Mouse (Mus musculus) heart, embryonic 13.5 days (tissue): ENCODE measurements around the gene Gm47969. TPM values are rescaled to one million over a fixed set of nuclear protein-coding genes. Genes with fewer than 3 reads are reported as not detected.
A peak's percentile ranks its signal among the peaks of the same experiment; 100 is the strongest.
"Not testable (repeated sequence)": the region's sequence is repeated elsewhere in the genome, so short reads cannot be mapped to it uniquely, and the experiment has no call there.

Experiments
- ATAC-seq: fragments of 200-750 bp; cut with Nextera tagmentation; 2 replicates; pipeline ENCODE4 v1.8.0; 2017; ENCODE audit warnings: moderate TSS enrichment; ENCODE audit not compliant: insufficient number of reproducible peaks, low FRiP score, low TSS enrichment; ENCODE audit errors: extremely low read depth
- H3K27ac ChIP-seq: fragments of 300-500 bp; sonication (generic); replicated peaks from 2 replicates; pipeline ENCODE4 v1.5.1; 2015; ENCODE audit warnings: moderate library complexity, mild to moderate bottlenecking, inconsistent platforms
- H3K27me3 ChIP-seq: fragments of 300-500 bp; sonication (generic); replicated peaks from 2 replicates; pipeline ENCODE4 v1.6.1; 2015; ENCODE audit warnings: mild to moderate bottlenecking, inconsistent platforms
- H3K36me3 ChIP-seq: fragments of 300-500 bp; sonication (generic); 2 replicates; pipeline ENCODE4 v1.6.1; 2015; ENCODE audit warnings: mild to moderate bottlenecking, inconsistent platforms
- H3K4me1 ChIP-seq: fragments of 300-500 bp; sonication (generic); 2 replicates; pipeline ENCODE4 v1.6.1; 2015; ENCODE audit warnings: inconsistent platforms
- H3K4me2 ChIP-seq: fragments of 300-500 bp; sonication (generic); 2 replicates; pipeline ENCODE4 v1.6.1; 2015; ENCODE audit warnings: inconsistent platforms, mild to moderate bottlenecking, moderate library complexity
- H3K4me3 ChIP-seq: fragments of 300-500 bp; sonication (generic); 2 replicates; pipeline ENCODE4 v1.5.1; 2015; ENCODE audit warnings: moderate library complexity, mild to moderate bottlenecking, inconsistent platforms
- H3K9ac ChIP-seq: fragments of 300-500 bp; sonication (generic); 2 replicates; pipeline ENCODE4 v1.6.1; 2015; ENCODE audit warnings: inconsistent platforms, mild to moderate bottlenecking, moderate library complexity
- H3K9me3 ChIP-seq: fragments of 300-500 bp; sonication (generic); 2 replicates; pipeline ENCODE4 v1.6.1; 2016; ENCODE audit warnings: inconsistent platforms
- WGBS: fragments of 180-500 bp; shearing (Covaris S2); methylation state at CpG from one replicate; pipeline ENCODE4 v1.1.7; 2015; ENCODE audit warnings: mixed read lengths; 5-methylcytosine and 5-hydroxymethylcytosine counted together
- polyA plus RNA-seq: library from polyadenylated mRNA; unstranded; fragments of >200 nt; fragmentation: Nextera tagmentation; extraction: Ambion mirVana; gene quantifications from 2 replicates; pipeline ENCODE4 v1.2.1, GENCODE M21; 2015

The Gm47969 gene
- not detected in 2 replicates for polyA plus RNA-seq

GRCm38 (mm10) chr1:83044882-83045427 is at the start of gene Gm47969:
Gene Gm47969, plus strand, starts transcription at chr1:83044932.
- ATAC-seq = no peak

GRCm38 (mm10) chr1:83000306-83000705 is 44.4 kb upstream of the Gm47969 start, which contains the start of gene Gm47959:
Gene Gm47959, plus strand, starts transcription at chr1:83000548.
- H3K4me2 ChIP-seq, H3K27me3 ChIP-seq, H3K4me3 ChIP-seq, H3K9ac ChIP-seq, H3K36me3 ChIP-seq, ATAC-seq, H3K27ac ChIP-seq, H3K9me3 ChIP-seq, H3K4me1 ChIP-seq: not testable (repeated sequence)
- WGBS = 93% methylated on average over 9 of the region's 9 CpGs

More at GRCm38 (mm10) chr1:83044882-83045427, at the start of gene Gm47969:
- Histone ChIP-seq H3K9me3 (no peaks in the 10 kb centered on the region), H3K27ac (no peak within 1 kb of the TSS), H3K9ac (no peak within 1 kb of the TSS), H3K4me2 (no peak within 1 kb of the TSS), H3K4me1 (no peaks in the 10 kb centered on the region), H3K27me3 (peaks cover 5% of the 10 kb centered on the region; the same call in 1 of the 2 replicates), H3K4me3 (no peak within 1 kb of the TSS), H3K36me3 (no peaks in the 10 kb centered on the region)
- WGBS = 84% methylated on average over 5 of the region's 5 CpGs

GRCm38 (mm10) chr1:83006218-83007179 is 38.2 kb upstream of the Gm47969 start:
- Histone ChIP-seq H3K27me3 (no peaks in the 10 kb centered on the region), H3K4me3 (no peak overlapping the region), H3K4me2 (0 out of 2 replicates have a peak overlapping the region, but pooled peaks have one; percentile 9), H3K27ac (peak overlapping the region; percentile 15; the same call in 1 of the 2 replicates), H3K9me3 (no peaks in the 10 kb centered on the region), H3K4me1 (peaks cover 21% of the 10 kb centered on the region), H3K36me3 (no peaks in the 10 kb centered on the region), H3K9ac (no peak overlapping the region)
- WGBS = 47% methylated on average over 8 of the region's 8 CpGs
- ATAC-seq = no peak

- Histone ChIP-seq H3K9ac (no peak overlapping the region), H3K4me3 (no peak overlapping the region), H3K36me3 (no peaks in the 10 kb centered on the region), H3K4me2 (no peak overlapping the region), H3K9me3 (no peaks in the 10 kb centered on the region), H3K4me1 (peaks cover 21% of the 10 kb centered on the region), H3K27ac (no peak overlapping the region), H3K27me3 (no peaks in the 10 kb centered on the region)
- WGBS = 68% methylated on average over 6 of the region's 6 CpGs
- ATAC-seq = no peak
Measured at GRCm38 (mm10) chr1:83007471-83007870, 37.3 kb upstream of the Gm47969 start.

GRCm38 (mm10) chr1:83014477-83014876 is 30.3 kb upstream of the Gm47969 start:
- 85% methylated on average over 3 of the region's 3 CpGs for WGBS

GRCm38 (mm10) chr1:83015329-83015879 is 29.3 kb upstream of the Gm47969 start:
- H3K4me3 ChIP-seq = no peak overlapping the region
- no peak overlapping the region for H3K9ac ChIP-seq
- peaks cover 4% of the 10 kb centered on the region; the same call in 1 of the 2 replicates for H3K4me1 ChIP-seq
- H3K36me3 ChIP-seq = no peaks in the 10 kb centered on the region
- no peak overlapping the region for H3K27ac ChIP-seq
- H3K27me3 ChIP-seq = no peaks in the 10 kb centered on the region
- H3K9me3 ChIP-seq = no peaks in the 10 kb centered on the region
- 61% methylated on average over 10 of the region's 10 CpGs for WGBS
- no peak for ATAC-seq
- no peak overlapping the region for H3K4me2 ChIP-seq

More at GRCm38 (mm10) chr1:83014477-83014876, 30.3 kb upstream of the Gm47969 start:
- no peaks in the 10 kb centered on the region for H3K27me3 ChIP-seq
- H3K27ac ChIP-seq = no peak overlapping the region
- peaks cover 4% of the 10 kb centered on the region; the same call in 1 of the 2 replicates for H3K4me1 ChIP-seq
- H3K4me2 ChIP-seq = no peak overlapping the region
- no peaks in the 10 kb centered on the region for H3K9me3 ChIP-seq
- H3K9ac ChIP-seq = no peak overlapping the region
- H3K4me3 ChIP-seq = no peak overlapping the region
- no peaks in the 10 kb centered on the region for H3K36me3 ChIP-seq
- ATAC-seq = no peak

- Histone ChIP-seq H3K4me2 (no peak overlapping the region), H3K27me3 (no peaks in the 10 kb centered on the region), H3K9me3 (no peaks in the 10 kb centered on the region), H3K4me1 (peaks cover 4% of the 10 kb centered on the region; the same call in 1 of the 2 replicates), H3K4me3 (no peak overlapping the region), H3K9ac (no peak overlapping the region), H3K36me3 (no peaks in the 10 kb centered on the region), H3K27ac (no peak overlapping the region)
- no peak for ATAC-seq
- 57% methylated on average over 1 of the region's 1 CpGs for WGBS
Measured at GRCm38 (mm10) chr1:83016556-83016955, 28.2 kb upstream of the Gm47969 start.

DNA sequence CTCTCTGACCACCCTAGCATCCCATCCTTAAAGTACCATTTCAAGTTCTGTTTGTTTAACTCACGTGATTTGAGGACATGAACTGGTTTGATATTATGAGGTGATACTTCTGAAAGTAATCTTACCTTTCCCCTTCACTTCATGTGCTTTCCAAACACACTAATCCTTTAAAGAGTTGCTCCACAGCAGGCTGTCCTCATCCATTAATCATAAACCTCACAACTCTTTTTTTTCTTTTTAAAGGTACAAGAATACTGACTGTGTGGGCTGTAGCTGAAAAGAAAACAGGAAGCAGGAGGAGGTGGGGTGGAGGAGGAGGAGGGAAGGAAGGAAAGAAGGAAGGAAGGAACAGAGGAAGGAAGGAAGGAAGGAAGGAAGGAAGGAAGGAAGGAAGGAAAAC is 12.8 kb upstream of the Gm47969 start:
- Histone ChIP-seq H3K4me2 (no peak overlapping the region), H3K9me3 (no peaks in the 10 kb centered on the region), H3K4me1 (no peaks in the 10 kb centered on the region), H3K27me3 (no peaks in the 10 kb centered on the region), H3K9ac (no peak overlapping the region), H3K27ac (no peak overlapping the region), H3K4me3 (no peak overlapping the region), H3K36me3 (no peaks in the 10 kb centered on the region)
- 42% methylated on average over 1 of the region's 1 CpGs for WGBS
- no peak for ATAC-seq

DNA sequence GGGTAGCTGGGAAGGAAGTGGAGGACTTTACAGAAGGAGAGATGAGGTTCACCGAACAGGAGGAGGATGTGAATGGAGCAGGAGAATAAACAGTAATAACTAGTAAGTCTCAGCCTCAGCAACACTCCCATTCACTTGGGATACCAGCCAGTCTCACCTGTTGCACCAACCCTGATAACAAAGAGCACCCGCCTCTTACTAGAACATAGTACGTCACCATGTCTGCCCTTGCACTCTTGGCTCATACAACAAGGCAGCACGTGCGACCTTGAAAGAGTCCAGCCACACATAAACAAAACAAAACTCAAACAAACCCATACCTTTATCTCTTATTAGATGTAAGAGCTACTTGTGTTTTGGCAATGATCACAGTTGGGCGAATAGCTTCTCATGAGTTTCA is 12.2 kb upstream of the Gm47969 start:
- ATAC-seq = no peak
- Histone ChIP-seq H3K4me2 (no peak overlapping the region), H3K36me3 (no peaks in the 10 kb centered on the region), H3K27me3 (no peaks in the 10 kb centered on the region), H3K9me3 (no peaks in the 10 kb centered on the region), H3K4me3 (no peak overlapping the region), H3K9ac (no peak overlapping the region), H3K27ac (no peak overlapping the region), H3K4me1 (peaks cover under 1% of the 10 kb centered on the region; the same call in 1 of the 2 replicates)
- 85% methylated on average over 6 of the region's 6 CpGs for WGBS

GRCm38 (mm10) chr1:83034509-83034908 is 10.2 kb upstream of the Gm47969 start:
- WGBS = 64% methylated on average over 5 of the region's 5 CpGs
- no peaks in the 10 kb centered on the region for H3K27me3 ChIP-seq
- no peak overlapping the region for H3K27ac ChIP-seq
- H3K36me3 ChIP-seq = no peaks in the 10 kb centered on the region
- ATAC-seq = no peak
- no peak overlapping the region for H3K4me3 ChIP-seq
- H3K9me3 ChIP-seq = no peaks in the 10 kb centered on the region
- no peak overlapping the region for H3K9ac ChIP-seq
- no peak overlapping the region for H3K4me2 ChIP-seq
- H3K4me1 ChIP-seq = peaks cover 8% of the 10 kb centered on the region; the same call in 1 of the 2 replicates
